Mouse (Mus musculus) 3T3-L1 (cell line): ENCODE results near the gene 1700024B05Rik.
"Not testable (repeated sequence)": the region's sequence is repeated elsewhere in the genome, so short reads cannot be mapped to it uniquely, and the experiment has no call there.

ENCODE experiments used
- DNase-seq: peaks from one replicate; pipeline ENCODE4 v3.0.0-alpha.2; 2015; ENCODE audit warnings: low read depth, low spot score

Gene 1700024B05Rik

GRCm38 (mm10) chr14:41943695-41944094 lies at the start of gene 1700024B05Rik:
Gene 1700024B05Rik (plus strand): TSS chr14:41943995.
- not testable (repeated sequence) for DNase-seq

GRCm38 (mm10) chr14:41907190-41907589 lies 36.6 kb upstream of the 1700024B05Rik start, which contains the start of gene Gm7980:
Gene Gm7980 (minus strand): TSS chr14:41907290.
- DNase-seq, result not testable (repeated sequence)

GRCm38 (mm10) chr14:41924649-41925048 lies 19.1 kb upstream of the 1700024B05Rik start, which contains the start of gene 1700049E17Rik1:
Gene 1700049E17Rik1 (plus strand): TSS chr14:41924949.
- not testable (repeated sequence) for DNase-seq

- DNase-seq, result not testable (repeated sequence)
These were observed 20.3 kb downstream of the 1700024B05Rik start for GRCm38 (mm10) chr14:41964095-41964494.

GRCm38 (mm10) chr14:41967827-41968226 lies 24.0 kb downstream of the 1700024B05Rik start, which contains the start of gene Gm6401:
Gene Gm6401 (minus strand): TSS chr14:41967927.
- DNase-seq, result not testable (repeated sequence)

- DNase-seq, result not testable (repeated sequence)
These were observed 24.8 kb downstream of the 1700024B05Rik start for GRCm38 (mm10) chr14:41968596-41968995.

- DNase-seq, result not testable (repeated sequence)
These were observed 39.4 kb downstream of the 1700024B05Rik start, which contains the start of gene Gm3543 for GRCm38 (mm10) chr14:41983225-41983624. Gene Gm3543 (minus strand): TSS chr14:41983325.
